Mouse (Mus musculus): ENCODE results near the gene Pcbd1. TPM values are rescaled to one million over a fixed set of nuclear protein-coding genes. Genes with fewer than 3 reads are reported as not detected.

Gene Pcbd1
- polyA plus RNA-seq, 1 experiment from 2014 or later: 165 TPM

Small RNA genes lying within 50 kb of the gene (microRNA-seq; reads per million reads assigned to microRNA genes)
- gene Gm44308: not detected

Other genes starting within 250 kb of the Pcbd1 start
- 59.4 and 65.7 TPM in 2 replicates for gene Sgpl1, start 58.4 kb downstream of the Pcbd1 start, polyA plus RNA-seq (2014; fragmentation: Nextera tagmentation; extraction: Ambion mirVana)
- gene Tbata, start 82.6 kb downstream of the Pcbd1 start, polyA plus RNA-seq (2014; fragmentation: Nextera tagmentation; extraction: Ambion mirVana): not detected in 2 replicates
- 0.74 and 1.2 TPM in 2 replicates for gene Adamts14, start 184.1 kb downstream of the Pcbd1 start, polyA plus RNA-seq (2014; fragmentation: Nextera tagmentation; extraction: Ambion mirVana)
- not detected in 2 replicates for gene Prf1, start 208.5 kb downstream of the Pcbd1 start, polyA plus RNA-seq (2014; fragmentation: Nextera tagmentation; extraction: Ambion mirVana)

Measured in intestine, embryonic 14.5 days (tissue).